Mouse (Mus musculus) stomach, postnatal 0 days (tissue): Measurements from ENCODE around the gene Sidt2. TPM values are rescaled to one million over a fixed set of nuclear protein-coding genes. Genes with fewer than 3 reads are reported as not detected.

Source experiments
- ATAC-seq: fragments of 200-750 bp; cut with Nextera tagmentation; 2 replicates; pipeline ENCODE4 v1.8.0; 2017; ENCODE audit not compliant: low FRiP score, low TSS enrichment
- DNase-seq: peaks from one replicate; pipeline ENCODE4 v3.0.0-alpha.2; 2016; ENCODE audit warnings: low spot score
- H3K27ac ChIP-seq: fragments of 300-500 bp; sonication (generic); replicated peaks from 2 replicates; pipeline ENCODE4 v1.5.1; 2014; ENCODE audit warnings: mild to moderate bottlenecking, control low read depth
- H3K27me3 ChIP-seq: fragments of 300-500 bp; sonication (generic); 2 replicates; pipeline ENCODE4 v1.6.1; 2014; ENCODE audit warnings: low read length; ENCODE audit not compliant: control insufficient read depth, insufficient read depth
- H3K36me3 ChIP-seq: fragments of 300-500 bp; sonication (generic); 2 replicates; pipeline ENCODE4 v1.6.1; 2014; ENCODE audit warnings: low read length, mixed read lengths; ENCODE audit not compliant: control insufficient read depth, insufficient read depth
- H3K4me1 ChIP-seq: fragments of 300-500 bp; sonication (generic); replicated peaks from 2 replicates; pipeline ENCODE4 v1.6.1; 2014; ENCODE audit warnings: antibody characterized with exemption; ENCODE audit not compliant: control insufficient read depth, insufficient read depth
- H3K4me2 ChIP-seq: fragments of 300-500 bp; sonication (generic); replicated peaks from 2 replicates; pipeline ENCODE4 v1.6.1; 2014; ENCODE audit warnings: low read depth, mild to moderate bottlenecking, control low read depth, moderate library complexity
- H3K4me3 ChIP-seq: fragments of 300-500 bp; sonication (generic); 2 replicates; pipeline ENCODE4 v1.5.1; 2014; ENCODE audit warnings: low read depth, low read length, control low read depth
- H3K9ac ChIP-seq: fragments of 300-500 bp; sonication (generic); 2 replicates; pipeline ENCODE4 v1.6.1; 2014; ENCODE audit warnings: mild to moderate bottlenecking, low read length, control low read depth, mixed read lengths
- H3K9me3 ChIP-seq: fragments of 300-500 bp; sonication (generic); 2 replicates; pipeline ENCODE4 v1.6.1; 2016; ENCODE audit warnings: low read length; ENCODE audit not compliant: control insufficient read depth
- CTCF ChIP-seq: IDR thresholded peaks from 2 replicates; pipeline ENCODE4 v1.5.1; 2016; ENCODE audit warnings: antibody characterized with exemption, low read depth, mild to moderate bottlenecking, moderate library complexity
- EP300 ChIP-seq: optimal IDR thresholded peaks from 2 replicates; pipeline ENCODE3; 2016; ENCODE audit warnings: antibody characterized with exemption
- WGBS: fragments of 180-500 bp; shearing (Covaris S2); extraction: QIAGEN DNeasy Blood & Tissue Kit; methylation state at CpG from one replicate; pipeline ENCODE4 v1.1.7; 2014; 5-methylcytosine and 5-hydroxymethylcytosine counted together
- polyA plus RNA-seq: library from polyadenylated mRNA; unstranded; fragments of >200 nt; fragmentation: Nextera tagmentation; extraction: Ambion mirVana; gene quantifications from 2 replicates; pipeline ENCODE4 v1.2.1, GENCODE M21; 2015

The Sidt2 gene
- polyA plus RNA-seq, 1 experiment from 2014 or later: 41.0 TPM

DNA sequence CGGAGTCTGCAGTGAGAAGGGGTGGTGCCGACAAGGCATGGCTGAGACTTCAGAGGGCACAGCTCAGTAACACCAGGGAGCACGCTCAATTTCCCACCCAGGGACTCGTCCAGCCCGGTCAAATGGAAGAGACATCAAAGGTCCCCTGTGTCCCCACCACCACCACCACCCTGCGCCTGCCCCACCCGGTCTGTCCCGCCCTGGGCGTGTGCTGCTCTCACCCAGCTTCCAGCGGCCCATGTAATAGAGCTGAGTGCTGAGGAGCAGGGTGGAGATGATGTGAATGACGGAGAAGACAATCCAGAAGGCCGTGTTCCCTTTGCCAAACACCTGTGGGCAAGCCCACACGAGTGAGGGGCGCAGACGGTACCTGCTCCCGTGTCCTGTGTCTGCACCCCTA is 12.6 kb downstream of the Sidt2 start:
- 71% methylated on average over 16 of the region's 16 CpGs for WGBS

DNA sequence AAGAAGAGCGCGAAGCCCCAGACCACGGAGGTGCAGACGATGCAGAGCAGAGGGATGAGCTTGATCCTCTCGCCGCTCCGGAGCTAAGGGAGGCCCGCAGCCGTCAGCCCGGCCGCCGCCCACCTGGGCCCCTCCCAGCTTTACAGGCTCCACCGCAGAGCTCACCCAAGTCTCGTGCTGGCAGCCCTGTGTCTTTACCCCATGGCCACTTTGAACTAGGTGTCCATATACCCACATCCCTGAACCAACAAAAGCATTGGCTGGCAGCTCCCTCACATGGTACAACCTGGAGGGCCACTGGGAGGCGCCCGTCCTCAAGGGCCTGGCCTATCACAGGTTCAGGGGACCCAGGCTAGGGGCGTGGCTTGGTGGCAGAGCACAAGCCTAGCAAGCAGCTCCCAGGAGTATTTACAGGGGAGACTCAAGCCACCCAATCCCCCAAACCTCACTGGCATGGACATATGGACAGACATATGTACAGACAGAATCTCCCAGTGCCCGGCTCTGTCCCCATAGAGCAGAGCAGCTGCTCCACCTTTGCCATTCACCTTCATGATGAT is 13.6 kb downstream of the Sidt2 start:
- Histone ChIP-seq H3K9me3 (no peaks in the 10 kb centered on the region), H3K4me2 (no peak overlapping the region), H3K4me1 (no peaks in the 10 kb centered on the region), H3K27ac (no peak overlapping the region), H3K36me3 (peaks cover 41% of the 10 kb centered on the region), H3K9ac (no peak overlapping the region), H3K4me3 (no peak overlapping the region), H3K27me3 (no peaks in the 10 kb centered on the region)
- TF ChIP-seq EP300 (no peak), CTCF (peak; percentile 59)
- peak; percentile 80 for DNase-seq
- WGBS: 61% methylated on average over 18 of the region's 18 CpGs
- peak; percentile 22 for ATAC-seq

More for the DNA sequence above, 12.6 kb downstream of the Sidt2 start:
- TF ChIP-seq EP300 (no peak), CTCF (no peak)
- no peaks in the 10 kb centered on the region for H3K4me1 ChIP-seq
- DNase-seq: no peak
- H3K27me3 ChIP-seq: no peaks in the 10 kb centered on the region
- peaks cover 45% of the 10 kb centered on the region for H3K36me3 ChIP-seq
- H3K27ac ChIP-seq: no peak overlapping the region
- H3K9ac ChIP-seq: no peak overlapping the region
- H3K4me3 ChIP-seq: no peak overlapping the region
- H3K4me2 ChIP-seq: no peak overlapping the region
- H3K9me3 ChIP-seq: no peaks in the 10 kb centered on the region
- no peak for ATAC-seq

DNA sequence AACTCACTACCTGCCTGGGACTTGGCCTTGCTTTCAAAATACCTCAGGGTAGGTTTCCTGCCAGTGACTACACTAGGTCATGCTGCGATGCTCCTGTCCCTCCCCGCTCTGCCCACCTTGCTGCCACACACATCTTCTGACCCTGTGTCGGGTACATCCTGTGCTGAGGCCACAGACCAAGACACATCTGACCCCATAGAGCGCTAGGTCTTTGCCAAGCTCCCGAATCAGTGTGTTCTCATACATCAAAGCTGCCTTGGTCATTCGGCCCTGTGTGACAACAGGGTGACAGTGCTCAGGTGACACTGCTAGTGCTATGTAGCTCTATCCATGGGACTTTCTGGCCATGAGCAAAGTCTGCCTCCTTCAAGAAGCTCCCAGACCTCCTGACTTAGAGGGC is 15.3 kb downstream of the Sidt2 start:
- TF ChIP-seq CTCF (no peak), EP300 (no peak)
- no peak overlapping the region for H3K4me3 ChIP-seq
- H3K9me3 ChIP-seq: no peaks in the 10 kb centered on the region
- ATAC-seq (no peak), DNase-seq (no peak)
- no peaks in the 10 kb centered on the region for H3K4me1 ChIP-seq
- H3K4me2 ChIP-seq: no peak overlapping the region
- no peak overlapping the region for H3K9ac ChIP-seq
- no peak overlapping the region for H3K27ac ChIP-seq
- H3K36me3 ChIP-seq: peaks cover 33% of the 10 kb centered on the region
- WGBS: 88% methylated on average over 6 of the region's 6 CpGs
- H3K27me3 ChIP-seq: no peaks in the 10 kb centered on the region

DNA sequence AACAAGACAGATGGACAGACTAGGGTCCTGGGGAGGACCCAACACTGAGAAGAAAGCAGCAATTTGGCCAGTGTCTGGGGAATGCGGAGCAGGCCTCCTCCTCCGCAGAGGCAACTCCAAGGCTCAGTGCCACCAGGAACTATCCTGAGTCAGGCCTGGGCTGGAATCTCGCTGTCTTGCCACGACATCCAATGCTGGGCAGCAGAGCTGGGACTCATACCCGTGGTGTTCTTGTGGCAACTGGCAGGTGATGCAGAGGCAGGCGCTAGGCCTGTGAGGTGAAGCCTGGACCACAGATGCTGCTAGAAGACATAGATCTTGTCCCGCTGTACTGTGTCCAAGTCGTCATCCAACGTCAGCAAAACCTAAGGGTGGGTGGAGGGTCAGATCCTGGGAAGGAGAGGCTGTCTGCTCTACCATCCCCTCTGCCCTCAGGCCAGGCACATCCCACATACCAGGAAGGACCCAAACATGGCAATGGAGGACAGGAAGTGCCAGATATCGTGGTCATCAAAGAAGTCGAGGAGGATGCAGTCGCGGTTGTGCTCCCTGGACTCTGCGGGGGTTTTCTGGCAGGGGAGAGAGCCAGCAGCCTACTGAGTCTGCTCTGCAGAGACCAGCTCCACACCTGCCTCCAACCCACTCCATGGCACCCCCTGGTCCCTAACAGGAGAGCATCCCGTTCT is 16.0 kb downstream of the Sidt2 start:
- 86% methylated on average over 15 of the region's 15 CpGs for WGBS

DNA sequence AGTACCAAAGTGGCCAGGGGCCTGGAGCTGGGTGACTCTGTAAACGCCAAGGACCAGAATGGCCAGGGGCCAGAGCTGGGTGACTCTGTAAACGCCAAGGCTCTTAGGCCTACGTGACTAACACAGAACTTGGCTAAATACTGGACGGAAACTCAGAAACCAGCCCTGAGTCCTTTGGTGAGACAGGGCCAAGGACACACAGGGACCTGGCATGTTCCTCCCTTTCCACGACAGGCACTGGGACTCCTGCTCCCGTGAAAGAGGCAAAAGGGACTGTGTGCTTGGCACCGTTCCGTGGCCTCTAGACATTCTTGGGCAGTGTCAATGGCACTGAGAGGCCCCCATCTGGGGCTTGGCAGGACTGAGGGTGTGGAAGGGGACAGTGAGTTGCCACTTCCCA is 17.0 kb downstream of the Sidt2 start:
- H3K4me1 ChIP-seq: no peaks in the 10 kb centered on the region
- no peak overlapping the region for H3K4me2 ChIP-seq
- ATAC-seq (no peak), DNase-seq (no peak)
- no peaks in the 10 kb centered on the region for H3K9me3 ChIP-seq
- H3K36me3 ChIP-seq: peaks cover 27% of the 10 kb centered on the region
- H3K9ac ChIP-seq: no peak overlapping the region
- TF ChIP-seq CTCF: no peak
- TF ChIP-seq EP300: no peak
- no peak overlapping the region for H3K27ac ChIP-seq
- no peaks in the 10 kb centered on the region for H3K27me3 ChIP-seq
- H3K4me3 ChIP-seq: no peak overlapping the region
- 87% methylated on average over 8 of the region's 8 CpGs for WGBS

More for the DNA sequence above, 16.0 kb downstream of the Sidt2 start:
- Histone ChIP-seq H3K27me3 (no peaks in the 10 kb centered on the region), H3K36me3 (peaks cover 27% of the 10 kb centered on the region), H3K4me3 (no peak overlapping the region), H3K4me2 (no peak overlapping the region), H3K27ac (no peak overlapping the region), H3K4me1 (no peaks in the 10 kb centered on the region), H3K9me3 (no peaks in the 10 kb centered on the region), H3K9ac (no peak overlapping the region)
- DNase-seq: no peak
- TF ChIP-seq CTCF (no peak), EP300 (no peak)
- no peak for ATAC-seq

DNA sequence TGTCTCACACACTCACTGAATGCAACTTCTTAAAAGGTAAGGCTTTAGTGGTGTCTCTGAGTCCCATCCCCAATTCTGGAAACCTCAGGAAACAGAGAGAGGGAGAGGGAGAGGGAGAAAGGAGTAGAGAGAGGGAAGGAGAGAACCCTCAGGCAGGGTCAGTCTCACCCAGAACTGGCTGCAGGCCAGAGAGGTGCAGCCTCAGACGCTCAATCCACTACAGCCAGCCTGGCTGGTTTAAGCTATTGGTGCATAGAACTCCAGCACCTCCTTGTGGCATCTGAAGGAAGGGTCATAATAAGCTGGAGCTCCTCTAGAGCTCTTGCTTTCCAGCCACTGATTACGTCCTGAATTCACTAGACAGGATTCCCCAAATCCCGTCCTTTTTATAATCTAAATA is 18.2 kb downstream of the Sidt2 start:
- TF ChIP-seq EP300 (no peak), CTCF (peak; percentile 91)
- WGBS: 6% methylated on average over 3 of the region's 3 CpGs
- Histone ChIP-seq H3K9ac (no peak overlapping the region), H3K36me3 (peaks cover 19% of the 10 kb centered on the region), H3K4me3 (no peak overlapping the region), H3K4me1 (no peaks in the 10 kb centered on the region), H3K9me3 (no peaks in the 10 kb centered on the region), H3K4me2 (0 out of 2 replicates have a peak overlapping the region, but pooled peaks have one; percentile 47), H3K27me3 (no peaks in the 10 kb centered on the region), H3K27ac (peak overlapping the region; percentile 91)
- ATAC-seq (peak; percentile 80), DNase-seq (peak; percentile 84)
